Mouse (Mus musculus): Measurements from ENCODE around the gene Slitrk6. TPM values are rescaled to one million over a fixed set of nuclear protein-coding genes. Genes with fewer than 3 reads are reported as not detected.

Slitrk6 gene
- total RNA-seq (2012; rRNA removed): not detected in 2 replicates
- not detected in 2 replicates for total RNA-seq (2014; rRNA removed)
- polyA plus RNA-seq (2012; ENCODE audit: insufficient read length, low read depth): not detected in 2 replicates

GRCm38 (mm10) chr14:110754484-110755307 is at the start of gene Slitrk6:
Gene Slitrk6 (minus strand): TSS chr14:110755149.
- Histone ChIP-seq H3K27ac (ENCODE audit: insufficient read depth, low read depth) (no peak within 1 kb of the TSS), H3K4me2 (ENCODE audit: insufficient read depth, low read depth, poor library complexity, severe bottlenecking) (no peak within 1 kb of the TSS), H3K79me2 (replicated peaks; ENCODE audit: control insufficient read depth, extremely low read depth, insufficient read depth, poor library complexity, severe bottlenecking) (no peaks in the 10 kb centered on the region), H3K36me3 (replicated peaks in 1 of 2; ENCODE audit: control insufficient read depth in 1 of 2, insufficient read depth in 1 of 2, low read length in 1 of 2) (no peaks in the 10 kb centered on the region), H3K4me3 (replicated peaks in 1 of 3; ENCODE audit: low read depth in 2 of 3, low read length in 2 of 3, poor library complexity in 1 of 3) (no peak within 1 kb of the TSS), H3K9ac (ENCODE audit: insufficient read depth, low read depth) (no peak within 1 kb of the TSS), H3K27me3 (replicated peaks) (no peaks in the 10 kb centered on the region), H3K9me3 (replicated peaks; ENCODE audit: low read length) (peaks cover 20% of the 10 kb centered on the region), H3K4me1 (ENCODE audit: control insufficient read depth in 1 of 2, insufficient read depth in 2 of 2) (no peaks in the 10 kb centered on the region)
- DNase-seq (ENCODE audit: extremely low read depth): no peak
- dilution Hi-C loops (cut with MboI; ENCODE audit: extremely low pct_ligation_motif_present, extremely low pct_unique_long_range_greater_than_20kb, low sequenced_read_pairs) (no loop called here), in situ Hi-C loops (cut with MboI; ENCODE audit: low pct_ligation_motif_present, low pct_unique_long_range_greater_than_20kb, low sequenced_read_pairs) (loop anchor here (25.0 kb wide), 1 partner anchor 867 kb away; no protein-coding TSS in a partner anchor)
- no peak for TF ChIP-seq GABPA (IDR thresholded peaks at IDR 0.05; ENCODE audit: insufficient replicate concordance, low read depth, low read length)
- no peak for TF ChIP-seq UBTF (IDR thresholded peaks at IDR 0.05; ENCODE audit: low read depth, low read length)
- TF ChIP-seq MEF2A (IDR thresholded peaks at IDR 0.05; ENCODE audit: borderline replicate concordance, low read depth, low read length): no peak
- TF ChIP-seq PAX5 (IDR thresholded peaks at IDR 0.05; ENCODE audit: low read length): no peak
- no peak for TF ChIP-seq BHLHE40 (IDR thresholded peaks at IDR 0.05; ENCODE audit: low read depth, low read length)
- no peak for TF ChIP-seq ZNF384 (IDR thresholded peaks at IDR 0.05; ENCODE audit: low read depth, low read length)

- Histone ChIP-seq H3K9ac (ENCODE audit: insufficient read depth, low read depth) (no peak overlapping the region), H3K9me3 (replicated peaks; ENCODE audit: low read length) (peaks cover 30% of the 10 kb centered on the region), H3K4me3 (replicated peaks in 1 of 3; ENCODE audit: low read depth in 2 of 3, low read length in 2 of 3, poor library complexity in 1 of 3) (no peak overlapping the region), H3K4me2 (ENCODE audit: insufficient read depth, low read depth, poor library complexity, severe bottlenecking) (no peak overlapping the region), H3K4me1 (ENCODE audit: control insufficient read depth in 1 of 2, insufficient read depth in 2 of 2) (no peaks in the 10 kb centered on the region), H3K27ac (ENCODE audit: insufficient read depth, low read depth) (no peak overlapping the region), H3K79me2 (replicated peaks; ENCODE audit: control insufficient read depth, extremely low read depth, insufficient read depth, poor library complexity, severe bottlenecking) (no peaks in the 10 kb centered on the region), H3K27me3 (replicated peaks) (no peaks in the 10 kb centered on the region), H3K36me3 (replicated peaks in 1 of 2; ENCODE audit: control insufficient read depth in 1 of 2, insufficient read depth in 1 of 2, low read length in 1 of 2) (no peaks in the 10 kb centered on the region)
- no peak for DNase-seq (ENCODE audit: extremely low read depth)
- dilution Hi-C loops (cut with MboI; ENCODE audit: extremely low pct_ligation_motif_present, extremely low pct_unique_long_range_greater_than_20kb, low sequenced_read_pairs) (no loop called here), in situ Hi-C loops (cut with MboI; ENCODE audit: low pct_ligation_motif_present, low pct_unique_long_range_greater_than_20kb, low sequenced_read_pairs) (no loop called here)
- TF ChIP-seq KAT2A (IDR thresholded peaks at IDR 0.05; ENCODE audit: insufficient replicate concordance, low read length) (no peak), MXI1 (IDR thresholded peaks at IDR 0.05; ENCODE audit: low read depth, low read length) (no peak), MYC (IDR thresholded peaks at IDR 0.05; ENCODE audit: low read depth, low read length) (no peak), ZC3H11A (IDR thresholded peaks at IDR 0.05; ENCODE audit: low read depth, low read length) (no peak), USF1 (IDR thresholded peaks at IDR 0.05; ENCODE audit: low read depth, low read length) (no peak), MAX (IDR thresholded peaks at IDR 0.05; ENCODE audit: low read length) (no peak), POLR2A (IDR thresholded peaks at IDR 0.05; ENCODE audit: low read depth, low read length) (no peak), EP300 (IDR thresholded peaks at IDR 0.05; ENCODE audit: low read length) (no peak), PAX5 (IDR thresholded peaks at IDR 0.05; ENCODE audit: low read length) (no peak), MAFK (IDR thresholded peaks at IDR 0.05; ENCODE audit: insufficient replicate concordance, low read length) (no peak), USF2 (conservative IDR thresholded peaks at IDR 0.05; ENCODE audit: low read depth, low read length) (no peak), TCF12 (IDR thresholded peaks at IDR 0.05; ENCODE audit: low read depth, low read length) (no peak), TBP (conservative IDR thresholded peaks at IDR 0.05; ENCODE audit: low read depth, low read length) (no peak), JUN (IDR thresholded peaks at IDR 0.05; ENCODE audit: insufficient read depth, low read depth, low read length) (no peak), ZMIZ1 (IDR thresholded peaks at IDR 0.05; ENCODE audit: low read depth, low read length) (no peak), RCOR1 (conservative IDR thresholded peaks at IDR 0.05; ENCODE audit: low read depth, low read length) (no peak), CTCF (conservative IDR thresholded peaks at IDR 0.05 in 1 of 2, IDR thresholded peaks at IDR 0.05 in 1 of 2; ENCODE audit: low read depth in 2 of 2, low read length in 2 of 2) (no peak), ETS1 (conservative IDR thresholded peaks at IDR 0.05; ENCODE audit: low read depth, low read length) (no peak), MEF2A (IDR thresholded peaks at IDR 0.05; ENCODE audit: borderline replicate concordance, low read depth, low read length) (no peak), GABPA (IDR thresholded peaks at IDR 0.05; ENCODE audit: insufficient replicate concordance, low read depth, low read length) (no peak)
Measured at GRCm38 (mm10) chr14:110777546-110777945, 22.6 kb upstream of the Slitrk6 start.

Measured in CH12.LX (cell line).